Mouse (Mus musculus): ENCODE measurements around the gene Mrps21. TPM values are rescaled to one million over a fixed set of nuclear protein-coding genes. Genes with fewer than 3 reads are reported as not detected.

Gene Mrps21
- total and polyA plus RNA-seq, 2 experiments from 2014 or later = 88.3 to 241 TPM

- H3K4me3 ChIP-seq (ENCODE audit: low read depth, low read length) = no peak overlapping the region
- 1% methylated on average over 12 of the region's 12 CpGs for WGBS
- ATAC-seq (ENCODE audit: low FRiP score) = no peak
- H3K4me2 ChIP-seq (ENCODE audit: low read depth, low read length, poor library complexity, severe bottlenecking) = peak overlapping the region; percentile 42
- peaks cover 27% of the 10 kb centered on the region for H3K27me3 ChIP-seq (ENCODE audit: insufficient read depth, low read length)
- peak; percentile 68 for TF ChIP-seq CTCF (IDR thresholded peaks at IDR 0.05)
- DNase-seq (ENCODE audit: low spot score) = peak; percentile 54
- H3K9me3 ChIP-seq (ENCODE audit: low read length) = no peaks in the 10 kb centered on the region
- H3K36me3 ChIP-seq (ENCODE audit: insufficient read depth, low read length) = no peaks in the 10 kb centered on the region
- no peak overlapping the region for H3K27ac ChIP-seq (ENCODE audit: low read depth, low read length)
- peaks cover 8% of the 10 kb centered on the region; the same call in 1 of the 2 replicates for H3K4me1 ChIP-seq (ENCODE audit: insufficient read depth, low read length)
- H3K9ac ChIP-seq (replicated peaks; ENCODE audit: low read length, poor library complexity, severe bottlenecking) = no peak overlapping the region
Measured at GRCm38 (mm10) chr3:95905940-95906492, 34.7 kb upstream of the Mrps21 start.

GRCm38 (mm10) chr3:95905146-95905939, 34.0 kb upstream of the Mrps21 start:
- under 1% methylated on average over 18 of the region's 18 CpGs for WGBS
- Histone ChIP-seq H3K4me3 (ENCODE audit: low read depth, low read length) (peak overlapping the region; percentile 1; the same call in 1 of the 2 replicates), H3K9me3 (ENCODE audit: low read length) (no peaks in the 10 kb centered on the region), H3K4me1 (ENCODE audit: insufficient read depth, low read length) (peaks cover 8% of the 10 kb centered on the region; the same call in 1 of the 2 replicates), H3K36me3 (ENCODE audit: insufficient read depth, low read length) (no peaks in the 10 kb centered on the region), H3K4me2 (ENCODE audit: low read depth, low read length, poor library complexity, severe bottlenecking) (peak overlapping the region; percentile 42), H3K27ac (ENCODE audit: low read depth, low read length) (no peak overlapping the region), H3K27me3 (ENCODE audit: insufficient read depth, low read length) (peaks cover 27% of the 10 kb centered on the region), H3K9ac (replicated peaks; ENCODE audit: low read length, poor library complexity, severe bottlenecking) (peak overlapping the region; percentile 19; the same call in 1 of the 2 replicates)
- no peak for TF ChIP-seq CTCF (IDR thresholded peaks at IDR 0.05)
- ATAC-seq (ENCODE audit: low FRiP score) = no peak
- DNase-seq (ENCODE audit: low spot score) = no peak

GRCm38 (mm10) chr3:95904568-95904967, 33.2 kb upstream of the Mrps21 start, which contains the start of gene Car14:
Gene Car14, minus strand, starts transcription at chr3:95904691.
- no peak for TF ChIP-seq CTCF (IDR thresholded peaks at IDR 0.05)
- peak within 1 kb of the TSS; percentile 42 for H3K4me2 ChIP-seq (ENCODE audit: low read depth, low read length, poor library complexity, severe bottlenecking)
- H3K4me1 ChIP-seq (ENCODE audit: insufficient read depth, low read length) = peaks cover 8% of the 10 kb centered on the region; the same call in 1 of the 2 replicates
- H3K9me3 ChIP-seq (ENCODE audit: low read length) = no peaks in the 10 kb centered on the region
- peak within 1 kb of the TSS; percentile 19; the same call in 1 of the 2 replicates for H3K9ac ChIP-seq (replicated peaks; ENCODE audit: low read length, poor library complexity, severe bottlenecking)
- peak within 1 kb of the TSS; percentile 1 for H3K4me3 ChIP-seq (ENCODE audit: low read depth, low read length)
- H3K36me3 ChIP-seq (ENCODE audit: insufficient read depth, low read length) = no peaks in the 10 kb centered on the region
- under 1% methylated on average over 15 of the region's 15 CpGs for WGBS
- DNase-seq (ENCODE audit: low spot score) = no peak
- H3K27ac ChIP-seq (ENCODE audit: low read depth, low read length) = no peak within 1 kb of the TSS
- no peak for ATAC-seq (ENCODE audit: low FRiP score)
- peaks cover 27% of the 10 kb centered on the region for H3K27me3 ChIP-seq (ENCODE audit: insufficient read depth, low read length)

- no peak for ATAC-seq (ENCODE audit: low FRiP score)
- no peak for DNase-seq (ENCODE audit: low spot score)
- Histone ChIP-seq H3K4me1 (ENCODE audit: insufficient read depth, low read length) (peaks cover 8% of the 10 kb centered on the region; the same call in 1 of the 2 replicates), H3K27ac (ENCODE audit: low read depth, low read length) (no peak overlapping the region), H3K27me3 (ENCODE audit: insufficient read depth, low read length) (peaks cover 27% of the 10 kb centered on the region), H3K9ac (replicated peaks; ENCODE audit: low read length, poor library complexity, severe bottlenecking) (no peak overlapping the region), H3K9me3 (ENCODE audit: low read length) (no peaks in the 10 kb centered on the region), H3K4me3 (ENCODE audit: low read depth, low read length) (peak overlapping the region; percentile 1; the same call in 1 of the 2 replicates), H3K36me3 (ENCODE audit: insufficient read depth, low read length) (no peaks in the 10 kb centered on the region), H3K4me2 (ENCODE audit: low read depth, low read length, poor library complexity, severe bottlenecking) (peak overlapping the region; percentile 42; the same call in 1 of the 2 replicates)
- WGBS = 3% methylated on average over 15 of the region's 15 CpGs
- no peak for TF ChIP-seq CTCF (IDR thresholded peaks at IDR 0.05)
Measured at GRCm38 (mm10) chr3:95903753-95904502, 32.6 kb upstream of the Mrps21 start.

GRCm38 (mm10) chr3:95902643-95903042, 31.3 kb upstream of the Mrps21 start:
- 31% methylated on average over 6 of the region's 6 CpGs for WGBS
- DNase-seq (ENCODE audit: low spot score) = no peak
- no peak for TF ChIP-seq CTCF (IDR thresholded peaks at IDR 0.05)

More at GRCm38 (mm10) chr3:95902643-95903042, 31.3 kb upstream of the Mrps21 start:
- Histone ChIP-seq H3K4me1 (ENCODE audit: insufficient read depth, low read length) (peaks cover 8% of the 10 kb centered on the region; the same call in 1 of the 2 replicates), H3K27me3 (ENCODE audit: insufficient read depth, low read length) (peaks cover 27% of the 10 kb centered on the region), H3K27ac (ENCODE audit: low read depth, low read length) (no peak overlapping the region), H3K9ac (replicated peaks; ENCODE audit: low read length, poor library complexity, severe bottlenecking) (no peak overlapping the region), H3K4me3 (ENCODE audit: low read depth, low read length) (no peak overlapping the region), H3K9me3 (ENCODE audit: low read length) (no peaks in the 10 kb centered on the region), H3K36me3 (ENCODE audit: insufficient read depth, low read length) (no peaks in the 10 kb centered on the region), H3K4me2 (ENCODE audit: low read depth, low read length, poor library complexity, severe bottlenecking) (no peak overlapping the region)
- ATAC-seq (ENCODE audit: low FRiP score) = 0 out of 2 replicates have a peak, but pooled peaks have one; percentile 42

Measured in midbrain, postnatal 0 days (tissue).